Mouse (Mus musculus) myocyte (in vitro differentiated cells): Measurements from ENCODE around the gene Ncor2. TPM values are rescaled to one million over a fixed set of nuclear protein-coding genes. Genes with fewer than 3 reads are reported as not detected.

Source experiments
- H3K27me3 ChIP-seq: one replicate; pipeline ENCODE4 v1.6.1; 2011; ENCODE audit not compliant: control insufficient read depth, insufficient read depth, insufficient read length
- H3K36me3 ChIP-seq: one replicate; pipeline ENCODE4 v1.6.1; 2011; ENCODE audit not compliant: control insufficient read depth, insufficient read depth
- H3K4me2 ChIP-seq: one replicate; pipeline ENCODE4 v1.6.1; 2011; ENCODE audit warnings: low read depth, control low read depth
- H3K4me3 ChIP-seq: one replicate; pipeline ENCODE4 v1.5.1; 2011; ENCODE audit warnings: mild to moderate bottlenecking, control low read depth, moderate library complexity
- H3K79me2 ChIP-seq: one replicate; pipeline ENCODE4 v1.6.1; 2011; ENCODE audit not compliant: control insufficient read depth, insufficient read depth
- H3ac ChIP-seq: one replicate; pipeline ENCODE4 v1.6.1; 2011; ENCODE audit not compliant: control insufficient read depth, insufficient read length
- CEBPB ChIP-seq: IDR thresholded peaks from 2 replicates; pipeline ENCODE4 v1.6.1; 2011; ENCODE audit warnings: mild to moderate bottlenecking, moderate library complexity; ENCODE audit not compliant: poor library complexity, insufficient read depth, severe bottlenecking
- E2F4 ChIP-seq: IDR thresholded peaks from one replicate; pipeline ENCODE4 v1.6.1; 2011; ENCODE audit warnings: mild to moderate bottlenecking, control low read depth, moderate library complexity; ENCODE audit not compliant: insufficient read depth
- MAX ChIP-seq: IDR thresholded peaks from one replicate; pipeline ENCODE4 v1.6.1; 2011; ENCODE audit warnings: low read depth, mild to moderate bottlenecking, control low read depth
- MYOD1 ChIP-seq, 3 experiments: IDR thresholded peaks; one replicate each; pipeline ENCODE4 v1.6.1; 2011; ENCODE audit warnings: control low read depth in 2 of 3, low read depth in 2 of 3, mild to moderate bottlenecking in 2 of 3, moderate library complexity in 1 of 3; ENCODE audit not compliant: insufficient read length in 2 of 3, control insufficient read depth in 1 of 3
- MYOG ChIP-seq, 3 experiments: IDR thresholded peaks; one replicate each; pipeline ENCODE4 v1.6.1; 2011; ENCODE audit warnings: control low read depth in 2 of 3, low read depth in 2 of 3, mild to moderate bottlenecking in 2 of 3; ENCODE audit not compliant: insufficient read length in 2 of 3, control insufficient read depth in 1 of 3, insufficient read depth in 1 of 3
- POLR2A ChIP-seq: IDR thresholded peaks from one replicate; pipeline ENCODE4 v1.6.1; 2011; ENCODE audit warnings: low read depth, mild to moderate bottlenecking, control low read depth, moderate library complexity; ENCODE audit not compliant: insufficient read length
- POLR2AphosphoS2 ChIP-seq: IDR thresholded peaks from one replicate; pipeline ENCODE4 v1.6.1; 2011; ENCODE audit warnings: low read depth, control low read depth; ENCODE audit not compliant: insufficient read length
- REST ChIP-seq: IDR thresholded peaks from one replicate; pipeline ENCODE4 v1.6.1; 2011; ENCODE audit warnings: mild to moderate bottlenecking, control low read depth, moderate library complexity; ENCODE audit not compliant: insufficient read depth, insufficient read length
- SRF ChIP-seq: IDR thresholded peaks from one replicate; pipeline ENCODE4 v1.6.1; 2011; ENCODE audit warnings: low read depth; ENCODE audit not compliant: control insufficient read depth, insufficient read length
- TCF12 ChIP-seq: IDR thresholded peaks from one replicate; pipeline ENCODE4 v1.6.1; 2011; ENCODE audit warnings: mild to moderate bottlenecking, control low read depth; ENCODE audit not compliant: poor library complexity, insufficient read depth, severe bottlenecking
- TCF3 ChIP-seq: IDR thresholded peaks from one replicate; pipeline ENCODE4 v1.6.1; 2011; ENCODE audit warnings: low read depth, control low read depth; ENCODE audit not compliant: insufficient read length
- USF1 ChIP-seq: IDR thresholded peaks from one replicate; pipeline ENCODE4 v1.6.1; 2011; ENCODE audit warnings: low read depth, mild to moderate bottlenecking, control low read depth, moderate library complexity
- polyA plus RNA-seq: library from polyadenylated mRNA; unstranded; fragments of >200 nt; fragmentation: generic; extraction: Trizol; gene quantifications from one replicate; pipeline ENCODE4 v1.2.1, GENCODE M21; 2012; ENCODE audit warnings: missing spikeins

Ncor2 gene
- polyA plus RNA-seq, 1 experiment, result 127 TPM

- H3K79me2 ChIP-seq, result no peaks in the 10 kb centered on the region
- H3K4me2 ChIP-seq, result no peak overlapping the region
- no peak overlapping the region for H3K4me3 ChIP-seq
- H3ac ChIP-seq, result no peak overlapping the region
- no peak for TF ChIP-seq REST
- H3K27me3 ChIP-seq, result no peaks in the 10 kb centered on the region
- peaks cover 5% of the 10 kb centered on the region for H3K36me3 ChIP-seq
These were observed 167.9 kb downstream of the Ncor2 start for GRCm38 (mm10) chr5:125011166-125011565.

- TF ChIP-seq POLR2A (no peak), POLR2AphosphoS2 (peak; percentile 10), TCF3 (no peak), CEBPB (no peak), USF1 (no peak)
- Histone ChIP-seq H3K4me3 (no peak overlapping the region), H3K4me2 (no peak overlapping the region)
These were observed 172.1 kb downstream of the Ncor2 start for GRCm38 (mm10) chr5:125006896-125007295.

GRCm38 (mm10) chr5:125005871-125006652 lies 173.0 kb downstream of the Ncor2 start:
- H3ac ChIP-seq, result no peak overlapping the region
- H3K36me3 ChIP-seq, result no peaks in the 10 kb centered on the region
- TF ChIP-seq USF1, result no peak
- TF ChIP-seq POLR2AphosphoS2, result no peak
- TF ChIP-seq MYOG (IDR thresholded peaks at IDR 0.05; ENCODE audit: control insufficient read depth in 1 of 3, insufficient read depth in 1 of 3, insufficient read length in 2 of 3, low read depth in 2 of 3), result no peak
- TF ChIP-seq CEBPB, result no peak
- no peak for TF ChIP-seq MAX
- TF ChIP-seq MYOD1 (IDR thresholded peaks at IDR 0.05; ENCODE audit: control insufficient read depth in 1 of 3, insufficient read length in 2 of 3, low read depth in 2 of 3), result no peak
- TF ChIP-seq SRF, result no peak
- no peak for TF ChIP-seq POLR2A
- H3K79me2 ChIP-seq, result no peaks in the 10 kb centered on the region
- no peak overlapping the region for H3K4me2 ChIP-seq
- H3K4me3 ChIP-seq, result no peak overlapping the region
- no peaks in the 10 kb centered on the region for H3K27me3 ChIP-seq

More at GRCm38 (mm10) chr5:125006896-125007295, 172.1 kb downstream of the Ncor2 start:
- Histone ChIP-seq H3K27me3 (no peaks in the 10 kb centered on the region), H3K36me3 (no peaks in the 10 kb centered on the region), H3ac (no peak overlapping the region), H3K79me2 (no peaks in the 10 kb centered on the region)

GRCm38 (mm10) chr5:125003873-125004255 lies 175.2 kb downstream of the Ncor2 start:
- H3K4me2 ChIP-seq, result no peak overlapping the region
- H3K79me2 ChIP-seq, result no peaks in the 10 kb centered on the region
- no peak overlapping the region for H3K4me3 ChIP-seq
- no peak for TF ChIP-seq MYOG (IDR thresholded peaks at IDR 0.05; ENCODE audit: control insufficient read depth in 1 of 3, insufficient read depth in 1 of 3, insufficient read length in 2 of 3, low read depth in 2 of 3)
- TF ChIP-seq SRF, result no peak
- TF ChIP-seq TCF12, result no peak
- no peak for TF ChIP-seq POLR2A
- TF ChIP-seq MYOD1 (IDR thresholded peaks at IDR 0.05; ENCODE audit: control insufficient read depth in 1 of 3, insufficient read length in 2 of 3, low read depth in 2 of 3), result no peak
- no peak for TF ChIP-seq REST
- no peak for TF ChIP-seq CEBPB
- no peak for TF ChIP-seq TCF3
- no peak for TF ChIP-seq MAX
- no peak for TF ChIP-seq POLR2AphosphoS2
- no peak for TF ChIP-seq USF1
- TF ChIP-seq E2F4, result no peak
- no peaks in the 10 kb centered on the region for H3K36me3 ChIP-seq
- no peak overlapping the region for H3ac ChIP-seq
- no peaks in the 10 kb centered on the region for H3K27me3 ChIP-seq

DNA sequence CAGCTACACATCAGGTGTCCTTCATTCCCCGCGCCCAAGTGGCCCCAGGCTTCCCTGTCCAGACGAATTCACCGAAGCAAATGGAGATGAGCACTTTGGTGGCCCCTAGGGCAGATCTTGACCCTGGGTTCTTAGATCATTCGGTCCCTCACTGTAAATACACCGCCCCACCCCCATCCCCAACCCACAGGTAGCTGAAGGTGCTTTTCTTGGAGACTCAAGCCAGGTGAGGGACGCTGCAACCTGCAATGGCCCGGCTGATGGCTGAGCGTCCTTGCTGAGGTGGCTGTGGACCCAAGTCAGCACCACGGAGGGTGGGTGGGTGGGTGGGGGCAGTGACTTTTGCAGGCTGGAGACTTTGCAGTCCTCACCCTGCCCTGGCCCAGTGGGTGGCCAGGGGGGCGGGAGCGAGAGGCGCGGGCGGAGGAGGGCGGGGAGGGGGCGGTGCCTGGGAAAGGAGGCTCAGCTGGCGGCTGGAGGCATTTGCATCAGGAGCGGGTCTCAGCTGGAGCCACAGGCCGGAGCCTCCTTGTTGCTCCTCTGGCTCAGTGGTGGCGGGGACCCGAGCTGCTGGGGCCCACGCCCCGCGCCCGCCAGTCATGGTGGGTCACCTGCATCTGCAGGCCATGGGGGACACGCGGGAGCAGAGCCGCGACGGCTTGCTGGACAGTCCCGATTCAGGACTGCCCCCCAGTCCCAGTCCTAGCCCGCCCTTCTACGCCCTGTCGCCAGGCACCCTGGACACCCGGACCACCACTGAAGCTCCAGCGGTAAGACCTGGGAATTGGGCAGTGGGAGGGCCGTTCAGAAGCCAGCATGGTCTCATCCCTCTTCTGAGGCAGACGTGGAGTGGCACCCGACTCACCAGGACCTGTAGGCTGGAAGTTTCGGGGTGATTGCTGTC lies 175.8 kb downstream of the Ncor2 start, which contains the start of gene Rflna:
Gene Rflna, plus strand, starts transcription at position 253 of the 904 bp plus-strand sequence.
- no peak within 1 kb of the TSS for H3K4me2 ChIP-seq
- H3K27me3 ChIP-seq, result no peaks in the 10 kb centered on the region
- H3ac ChIP-seq, result no peak within 1 kb of the TSS
- H3K36me3 ChIP-seq, result no peaks in the 10 kb centered on the region
- no peaks in the 10 kb centered on the region for H3K79me2 ChIP-seq
- no peak for TF ChIP-seq POLR2AphosphoS2
- TF ChIP-seq TCF3, result no peak
- TF ChIP-seq MYOG (IDR thresholded peaks at IDR 0.05; ENCODE audit: control insufficient read depth in 1 of 3, insufficient read depth in 1 of 3, insufficient read length in 2 of 3, low read depth in 2 of 3), result no peak
- no peak for TF ChIP-seq E2F4
- no peak for TF ChIP-seq SRF
- no peak for TF ChIP-seq MYOD1 (IDR thresholded peaks at IDR 0.05; ENCODE audit: control insufficient read depth in 1 of 3, insufficient read length in 2 of 3, low read depth in 2 of 3)
- TF ChIP-seq USF1, result no peak
- TF ChIP-seq MAX, result no peak
- no peak for TF ChIP-seq REST
- no peak for TF ChIP-seq CEBPB
- no peak for TF ChIP-seq TCF12
- TF ChIP-seq POLR2A, result no peak
- no peak within 1 kb of the TSS for H3K4me3 ChIP-seq
